Mouse (Mus musculus) ZHBTc4 (cell line): Measurements from ENCODE around the gene Unc13d.
A peak's percentile ranks its signal among the peaks of the same experiment; 100 is the strongest.
"Not testable (repeated sequence)": the region's sequence is repeated elsewhere in the genome, so short reads cannot be mapped to it uniquely, and the experiment has no call there.

ENCODE experiments used
- DNase-seq: peaks from one replicate; pipeline ENCODE4 v3.0.0-alpha.2; 2011; ENCODE audit warnings: low read depth, low spot score

The Unc13d gene

GRCm38 (mm10) chr11:116023074-116023770 is 54.5 kb downstream of the Unc13d start:
- DNase-seq: not testable (repeated sequence)

- DNase-seq: no peak
Observed at GRCm38 (mm10) chr11:116022256-116022780, 55.4 kb downstream of the Unc13d start.

GRCm38 (mm10) chr11:116021328-116022220 is 56.2 kb downstream of the Unc13d start:
- DNase-seq: no peak

- peak; percentile 58 for DNase-seq
Observed at GRCm38 (mm10) chr11:116020519-116020922, 57.2 kb downstream of the Unc13d start.

- peak; percentile 48 for DNase-seq
Observed at GRCm38 (mm10) chr11:116019976-116020411, 57.8 kb downstream of the Unc13d start.

- DNase-seq: no peak
Observed at GRCm38 (mm10) chr11:116019360-116019791, 58.4 kb downstream of the Unc13d start.

- DNase-seq: not testable (repeated sequence)
Observed at GRCm38 (mm10) chr11:116018867-116019266, 58.9 kb downstream of the Unc13d start.

- DNase-seq: peak; percentile 92
Observed at GRCm38 (mm10) chr11:116018106-116018505, 59.7 kb downstream of the Unc13d start.

- DNase-seq: no peak
Observed at GRCm38 (mm10) chr11:116014821-116015220, 62.9 kb downstream of the Unc13d start.

- DNase-seq: peak; percentile 98
Observed at GRCm38 (mm10) chr11:116012262-116012947, 65.4 kb downstream of the Unc13d start, which contains the start of gene Galk1. Galk1 (minus strand) TSS chr11:116012719.
